Mouse (Mus musculus) neutrophil, adult 59 days (primary cell): ENCODE measurements around the gene Zfp956. TPM values are rescaled to one million over a fixed set of nuclear protein-coding genes. Genes with fewer than 3 reads are reported as not detected.

ENCODE experiments used
- total RNA-seq, 2 experiments: library from RNA; stranded (reverse); gene quantifications; 1 replicate in 1 of 2; 2 replicates in 1 of 2; pipeline ENCODE4 v1.2.4; 2023

Zfp956 gene
- total RNA-seq, result 1 to 10 TPM; 3.1 to 4.8 TPM

GRCm38 (mm10) chr6:47953191-47953726 is at the start of gene Zfp956:
TSS of gene Zfp956 (plus strand) at chr6:47953390.

GRCm38 (mm10) chr6:47920447-47921340 is 32.5 kb upstream of the Zfp956 start, which contains the start of gene Zfp212:
TSS of gene Zfp212 (plus strand) at chr6:47920476.

Other genes starting within 250 kb of the Zfp956 start
- gene Pdia4, start 140.0 kb upstream of the Zfp956 start, total RNA-seq, result 10 to 100 TPM; 44.9 to 46.9 TPM
- gene Zfp786, start 122.5 kb upstream of the Zfp956 start, total RNA-seq, result under 1 TPM; 0.11 to 0.35 TPM
- 1 to 10 TPM; 9.1 to 9.7 TPM for gene Zfp398, start 117.7 kb upstream of the Zfp956 start, total RNA-seq
- gene Zfp282, start 76.2 kb upstream of the Zfp956 start, total RNA-seq, result 10 to 100 TPM in 1 of 2 experiments, 1 to 10 TPM in 1; 7.8 to 10.3 TPM
- gene Zfp212, start 32.9 kb upstream of the Zfp956 start, total RNA-seq, result 10 to 100 TPM; 20.6 to 23.3 TPM
- gene Zfp777, start 95.5 kb downstream of the Zfp956 start, total RNA-seq, result 1 to 10 TPM; 7.4 to 8.6 TPM
- gene Zfp746, start 133.2 kb downstream of the Zfp956 start, total RNA-seq, result 10 to 100 TPM; 33.0 to 33.6 TPM